Mouse (Mus musculus): ENCODE measurements around the gene Klrc2. TPM values are rescaled to one million over a fixed set of nuclear protein-coding genes. Genes with fewer than 3 reads are reported as not detected.
"Not testable (repeated sequence)": the region's sequence is repeated elsewhere in the genome, so short reads cannot be mapped to it uniquely, and the experiment has no call there.

Klrc2 gene
- polyA plus RNA-seq (2012; rRNA removed): not detected in 2 replicates

DNA sequence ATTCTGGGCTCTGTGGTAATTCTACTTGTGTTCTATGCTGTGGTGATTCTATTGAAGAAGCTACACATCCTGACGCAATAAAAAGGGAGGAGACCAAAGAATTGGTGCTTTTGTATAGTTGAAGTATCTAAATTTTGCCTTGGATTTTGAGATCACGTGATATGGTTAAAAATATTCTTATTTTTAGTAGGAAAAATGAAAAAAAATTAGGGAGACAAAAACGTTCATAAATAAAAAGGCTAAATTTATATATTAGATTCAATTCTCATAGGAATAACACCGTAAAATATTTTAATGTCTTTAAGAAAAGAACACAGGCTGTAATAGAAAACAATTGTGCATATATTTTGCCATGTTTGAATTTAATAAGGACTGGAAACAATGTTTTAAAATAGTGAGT, at the start of gene Klrc2:
Gene Klrc2, minus strand, starts transcription at position 101 of the 400 bp plus-strand sequence.
- not testable (repeated sequence) for H3K4me3 ChIP-seq (ENCODE audit: control insufficient read depth, low read depth, low read length); H3K27ac ChIP-seq (ENCODE audit: control insufficient read depth, insufficient read depth, low read depth, low read length); H3K36me3 ChIP-seq (ENCODE audit: control insufficient read depth, insufficient read depth, low read length); H3K27me3 ChIP-seq (ENCODE audit: control insufficient read depth, insufficient read depth, low read length); H3K4me1 ChIP-seq (ENCODE audit: control insufficient read depth, insufficient read depth, low read length)

DNA sequence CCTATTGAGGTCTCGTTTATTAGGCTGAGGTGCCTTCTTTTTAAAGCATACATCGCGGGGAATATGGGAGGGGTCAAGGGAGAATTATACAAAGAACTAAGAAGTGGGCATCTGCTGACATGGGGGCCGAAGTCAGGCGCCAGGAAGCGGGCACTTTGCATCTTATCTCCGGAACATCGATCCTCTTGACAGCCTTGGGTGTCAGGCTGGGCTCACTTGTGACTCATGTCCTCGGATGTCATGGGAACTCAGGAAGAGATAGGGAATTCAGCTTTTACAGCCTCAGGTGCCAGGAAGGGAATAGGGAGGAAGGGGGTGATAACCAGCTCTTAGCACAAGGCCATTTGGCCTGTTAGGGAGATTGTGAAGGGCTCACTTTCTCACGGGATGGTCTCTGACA, 30.9 kb upstream of the Klrc2 start:
- not testable (repeated sequence) for H3K36me3 ChIP-seq (ENCODE audit: control insufficient read depth, insufficient read depth, low read length); H3K4me1 ChIP-seq (ENCODE audit: control insufficient read depth, insufficient read depth, low read length); H3K27ac ChIP-seq (ENCODE audit: control insufficient read depth, insufficient read depth, low read depth, low read length); H3K27me3 ChIP-seq (ENCODE audit: control insufficient read depth, insufficient read depth, low read length); H3K4me3 ChIP-seq (ENCODE audit: control insufficient read depth, low read depth, low read length)

DNA sequence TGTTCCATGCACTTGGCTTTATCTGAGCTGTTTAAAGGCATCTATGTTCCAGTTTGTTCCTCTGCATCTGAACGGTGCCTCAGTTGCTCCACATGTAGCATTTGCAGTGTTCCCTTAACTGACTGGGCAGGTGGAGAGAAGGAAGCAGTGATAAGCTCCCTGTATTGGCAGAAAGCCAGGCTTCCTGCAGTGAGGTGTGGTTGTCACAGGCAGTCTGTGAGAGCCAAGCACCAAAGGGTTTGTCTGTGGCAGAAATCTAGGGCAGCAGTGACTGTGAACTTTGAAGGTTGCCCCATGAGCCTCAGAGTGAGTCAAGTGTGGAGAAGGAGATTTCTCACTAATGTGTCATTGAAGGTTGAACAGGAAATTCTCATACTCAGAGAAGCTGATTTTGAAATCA, 19.9 kb upstream of the Klrc2 start:
- H3K36me3 ChIP-seq (ENCODE audit: control insufficient read depth, insufficient read depth, low read length): no peaks in the 10 kb centered on the region
- no peaks in the 10 kb centered on the region for H3K4me1 ChIP-seq (ENCODE audit: control insufficient read depth, insufficient read depth, low read length)
- no peak overlapping the region for H3K27ac ChIP-seq (ENCODE audit: control insufficient read depth, insufficient read depth, low read depth, low read length)
- H3K4me3 ChIP-seq (ENCODE audit: control insufficient read depth, low read depth, low read length): no peak overlapping the region
- TF ChIP-seq CTCF (IDR thresholded peaks at IDR 0.05; ENCODE audit: control insufficient read depth, insufficient read depth, insufficient replicate concordance, low read depth, low read length): no peak
- no peak for TF ChIP-seq POLR2A (IDR thresholded peaks at IDR 0.05; ENCODE audit: control insufficient read depth, low read depth, low read length)
- H3K27me3 ChIP-seq (ENCODE audit: control insufficient read depth, insufficient read depth, low read length): no peaks in the 10 kb centered on the region

DNA sequence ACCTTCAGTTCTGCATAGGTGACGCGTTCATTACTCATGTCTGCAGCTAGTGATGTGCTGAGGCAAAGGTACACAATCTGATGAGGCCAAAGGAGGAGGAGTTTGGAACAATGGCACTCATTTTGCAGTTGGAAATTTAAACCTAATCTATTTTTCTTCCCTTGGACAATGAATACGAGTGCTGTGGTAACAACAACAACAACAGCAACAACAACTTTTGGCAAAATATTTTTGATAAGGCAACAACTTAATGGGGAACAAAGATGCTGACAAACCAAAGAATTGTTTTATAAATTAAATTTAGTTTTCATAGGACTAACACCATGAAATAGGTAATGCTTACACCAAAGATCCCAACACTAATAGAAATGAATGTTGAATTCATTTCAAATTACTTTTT, 18.4 kb upstream of the Klrc2 start, which contains the start of gene Klrc1:
Gene Klrc1, minus strand, starts transcription at position 101 of the 400 bp plus-strand sequence.
- no peak for TF ChIP-seq CTCF (IDR thresholded peaks at IDR 0.05; ENCODE audit: control insufficient read depth, insufficient read depth, insufficient replicate concordance, low read depth, low read length)
- TF ChIP-seq POLR2A (IDR thresholded peaks at IDR 0.05; ENCODE audit: control insufficient read depth, low read depth, low read length): no peak
- H3K4me1 ChIP-seq (ENCODE audit: control insufficient read depth, insufficient read depth, low read length): no peaks in the 10 kb centered on the region
- no peaks in the 10 kb centered on the region for H3K27me3 ChIP-seq (ENCODE audit: control insufficient read depth, insufficient read depth, low read length)
- no peak within 1 kb of the TSS for H3K4me3 ChIP-seq (ENCODE audit: control insufficient read depth, low read depth, low read length)
- no peaks in the 10 kb centered on the region for H3K36me3 ChIP-seq (ENCODE audit: control insufficient read depth, insufficient read depth, low read length)
- no peak within 1 kb of the TSS for H3K27ac ChIP-seq (ENCODE audit: control insufficient read depth, insufficient read depth, low read depth, low read length)

DNA sequence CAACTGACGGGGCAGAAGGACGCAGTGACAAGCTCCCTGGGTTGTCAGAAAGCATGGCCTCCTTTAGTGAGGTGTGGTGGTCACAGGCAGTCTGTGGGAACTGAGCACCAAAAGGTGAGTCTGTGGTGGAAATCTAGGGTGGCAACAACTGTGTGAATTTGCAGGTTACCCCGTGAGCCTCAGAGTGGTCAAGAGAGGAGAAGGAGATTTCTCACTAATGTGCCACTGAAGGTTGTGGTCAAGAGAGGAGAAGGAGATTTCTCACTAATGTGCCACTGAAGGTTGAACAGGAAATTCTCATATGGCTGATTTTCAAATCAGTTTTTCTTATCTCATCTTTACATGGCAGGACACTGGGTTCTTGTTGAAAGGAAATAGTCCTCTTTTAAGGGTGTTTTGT, 812 bp upstream of the Klrc2 start:
- H3K36me3 ChIP-seq (ENCODE audit: control insufficient read depth, insufficient read depth, low read length); H3K27ac ChIP-seq (ENCODE audit: control insufficient read depth, insufficient read depth, low read depth, low read length); H3K4me3 ChIP-seq (ENCODE audit: control insufficient read depth, low read depth, low read length); H3K4me1 ChIP-seq (ENCODE audit: control insufficient read depth, insufficient read depth, low read length); H3K27me3 ChIP-seq (ENCODE audit: control insufficient read depth, insufficient read depth, low read length): not testable (repeated sequence)

DNA sequence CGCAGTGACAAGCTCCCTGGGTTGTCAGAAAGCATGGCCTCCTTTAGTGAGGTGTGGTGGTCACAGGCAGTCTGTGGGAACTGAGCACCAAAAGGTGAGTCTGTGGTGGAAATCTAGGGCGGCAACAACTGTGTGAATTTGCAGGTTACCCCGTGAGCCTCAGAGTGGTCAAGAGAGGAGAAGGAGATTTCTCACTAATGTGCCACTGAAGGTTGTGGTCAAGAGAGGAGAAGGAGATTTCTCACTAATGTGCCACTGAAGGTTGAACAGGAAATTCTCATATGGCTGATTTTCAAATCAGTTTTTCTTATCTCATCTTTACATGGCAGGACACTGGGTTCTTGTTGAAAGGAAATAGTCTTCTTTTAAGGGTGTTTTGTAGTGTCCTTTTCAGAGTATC, 16.4 kb downstream of the Klrc2 start:
- H3K4me1 ChIP-seq (ENCODE audit: control insufficient read depth, insufficient read depth, low read length); H3K4me3 ChIP-seq (ENCODE audit: control insufficient read depth, low read depth, low read length); H3K27ac ChIP-seq (ENCODE audit: control insufficient read depth, insufficient read depth, low read depth, low read length); H3K27me3 ChIP-seq (ENCODE audit: control insufficient read depth, insufficient read depth, low read length); H3K36me3 ChIP-seq (ENCODE audit: control insufficient read depth, insufficient read depth, low read length): not testable (repeated sequence)

DNA sequence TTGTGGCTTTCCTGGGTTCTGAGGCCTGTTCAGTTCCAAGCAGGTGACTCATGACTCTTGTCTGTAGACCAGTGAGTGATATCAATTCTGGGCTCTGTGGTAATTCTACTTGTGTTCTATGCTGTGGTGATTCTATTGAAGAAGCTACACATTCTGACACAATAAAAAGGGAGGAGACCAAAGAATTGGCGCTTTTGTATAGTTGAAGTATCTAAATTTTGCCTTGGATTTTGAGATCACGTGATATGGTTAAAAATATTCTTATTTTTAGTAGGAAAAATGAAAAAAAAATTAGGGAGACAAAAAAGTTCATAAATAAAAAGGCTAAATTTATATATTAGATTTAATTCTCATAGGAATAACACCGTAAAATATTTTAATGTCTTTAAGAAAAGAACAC, 17.3 kb downstream of the Klrc2 start, which contains the start of gene Klrc3:
Gene Klrc3, minus strand, starts transcription at position 101 of the 400 bp plus-strand sequence.
- not testable (repeated sequence) for H3K36me3 ChIP-seq (ENCODE audit: control insufficient read depth, insufficient read depth, low read length); H3K27me3 ChIP-seq (ENCODE audit: control insufficient read depth, insufficient read depth, low read length); H3K4me1 ChIP-seq (ENCODE audit: control insufficient read depth, insufficient read depth, low read length); H3K27ac ChIP-seq (ENCODE audit: control insufficient read depth, insufficient read depth, low read depth, low read length); H3K4me3 ChIP-seq (ENCODE audit: control insufficient read depth, low read depth, low read length)

DNA sequence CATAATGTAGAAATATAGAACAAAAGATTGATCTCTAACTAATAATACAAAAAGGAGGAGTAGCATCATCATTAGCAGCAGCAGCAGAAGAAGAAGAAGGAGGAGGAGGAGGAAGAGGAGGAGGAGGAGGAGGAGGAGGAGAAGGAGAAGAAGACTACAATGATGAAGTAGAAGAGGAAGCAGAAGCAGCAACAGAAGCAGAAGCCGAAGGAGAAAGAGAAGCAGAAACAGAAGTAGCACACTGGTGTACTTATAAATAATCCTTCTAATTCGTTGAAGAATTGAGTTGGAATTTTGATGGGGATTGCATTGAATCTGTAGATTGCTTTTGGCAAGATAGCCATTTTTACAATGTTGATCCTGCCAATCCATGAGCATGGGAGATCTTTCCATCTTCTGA, 29.4 kb downstream of the Klrc2 start:
- not testable (repeated sequence) for H3K27me3 ChIP-seq (ENCODE audit: control insufficient read depth, insufficient read depth, low read length); H3K27ac ChIP-seq (ENCODE audit: control insufficient read depth, insufficient read depth, low read depth, low read length); H3K4me1 ChIP-seq (ENCODE audit: control insufficient read depth, insufficient read depth, low read length); H3K36me3 ChIP-seq (ENCODE audit: control insufficient read depth, insufficient read depth, low read length); H3K4me3 ChIP-seq (ENCODE audit: control insufficient read depth, low read depth, low read length)

DNA sequence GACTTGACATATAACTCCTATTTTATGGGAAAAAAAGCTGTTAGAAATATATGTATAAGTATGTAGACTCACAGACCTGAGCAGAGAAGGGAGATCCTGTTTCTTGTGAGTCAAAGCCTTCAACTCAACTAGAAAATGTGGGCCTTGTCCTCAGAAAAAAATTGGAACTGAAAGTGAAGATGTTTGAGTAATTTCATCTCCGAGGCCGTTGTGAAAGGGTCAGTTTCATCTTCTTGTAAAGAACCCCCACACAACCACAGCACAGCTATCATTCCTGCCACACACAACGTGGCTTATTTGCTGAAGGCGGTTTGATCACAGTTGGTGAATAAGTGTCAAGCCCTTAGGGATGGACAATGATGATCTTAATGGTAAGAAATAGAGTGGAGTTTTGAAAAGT, 36.8 kb downstream of the Klrc2 start, which contains the start of gene Klrk1:
Gene Klrk1, minus strand, starts transcription at position 130 of the 400 bp plus-strand sequence.
- H3K27ac ChIP-seq (ENCODE audit: control insufficient read depth, insufficient read depth, low read depth, low read length): no peak within 1 kb of the TSS
- TF ChIP-seq CTCF (IDR thresholded peaks at IDR 0.05; ENCODE audit: control insufficient read depth, insufficient read depth, insufficient replicate concordance, low read depth, low read length): no peak
- no peaks in the 10 kb centered on the region for H3K36me3 ChIP-seq (ENCODE audit: control insufficient read depth, insufficient read depth, low read length)
- no peak within 1 kb of the TSS for H3K4me3 ChIP-seq (ENCODE audit: control insufficient read depth, low read depth, low read length)
- H3K4me1 ChIP-seq (ENCODE audit: control insufficient read depth, insufficient read depth, low read length): no peaks in the 10 kb centered on the region
- H3K27me3 ChIP-seq (ENCODE audit: control insufficient read depth, insufficient read depth, low read length): no peaks in the 10 kb centered on the region
